ENCODE assay signal across 8 mouse cellular contexts in the genomic region with DNA sequence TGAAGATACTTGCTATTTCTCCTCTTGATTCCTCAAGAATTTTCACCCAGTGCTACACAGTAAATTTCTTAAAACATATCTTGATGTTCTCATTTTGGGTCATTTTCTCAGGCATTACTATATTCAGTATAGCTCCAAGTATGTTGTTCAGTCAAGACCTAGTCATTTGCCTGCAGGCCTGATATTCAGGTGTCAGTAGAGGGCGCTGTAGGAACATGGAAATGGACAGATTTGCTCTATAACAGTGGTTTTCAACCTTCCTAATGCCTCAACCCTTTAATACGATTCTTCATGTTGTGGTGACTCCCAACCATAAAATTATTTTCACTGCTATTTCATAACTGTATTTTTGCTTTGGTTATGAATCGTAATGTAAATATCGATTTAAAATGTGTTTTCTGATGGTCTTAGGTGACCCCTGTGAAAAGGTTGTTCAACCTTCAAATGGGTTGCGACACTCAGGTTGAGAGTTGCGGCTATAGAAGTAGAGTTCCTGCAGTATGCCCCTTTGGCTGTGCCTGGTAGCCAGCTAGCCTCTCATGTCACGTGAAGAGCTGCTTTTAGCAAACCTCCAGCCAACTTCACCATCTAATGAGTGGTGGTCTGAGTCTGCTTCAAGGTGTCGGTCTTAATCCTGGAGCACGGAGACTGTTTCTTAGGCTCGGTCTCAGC. TPM values are rescaled to one million over a fixed set of nuclear protein-coding genes. Genes with fewer than 3 reads are reported as not detected.
DNase-seq lines count a peak whose midpoint lies in the region; ATAC-seq and TF ChIP-seq lines count a peak whose summit lies in the region.
"Had no signal": no experiment of that assay in that cellular context is flagged by ENCODE, and none has a peak within 500 bp of the region (broad histone marks: within the 10 kb centered on the region; RNA-seq: fewer than 3 reads in every experiment).

No protein-coding gene starts in this region.

- no peaks in the 10 kb centered on the region for H3K4me1 ChIP-seq in lung, postnatal 0 days (ENCODE audit: insufficient read depth, low read depth, low read length)

- no peaks in the 10 kb centered on the region for H3K9me3 ChIP-seq in lung, postnatal 0 days (ENCODE audit: low read length)

- DNase-seq in 416B (ENCODE audit: low read depth): peak; percentile 85
- DNase-seq in CD8-positive naive resting alpha-beta T cell, adult 2 months (ENCODE audit: low read depth in 2 of 2, low spot score in 2 of 2): peak; percentile 20 to 33
- DNase-seq in c-Kit-positive CD71-negative TER-119-negative erythroid progenitor cells, embryonic 14.5 days (ENCODE audit: low read depth): peak; percentile 80
- peak; percentile 48 to 91 for DNase-seq in layer of hippocampus, adult 18-20 months (ENCODE audit: low spot score in 2 of 2)
- peak; percentile 81 for DNase-seq in lung, postnatal 0 days (ENCODE audit: low spot score)
- DNase-seq in right cerebral cortex, postnatal 25 days: peak; percentile 57

- peak; percentile 73; the same call in 1 of the 2 replicates for ATAC-seq in frontal cortex, adult (ENCODE audit: low TSS enrichment)
- ATAC-seq in lung, postnatal 0 days: peak; percentile 44; the same call in 1 of the 2 replicates

- no peak overlapping the region for H3K4me2 ChIP-seq in lung, postnatal 0 days (replicated peaks; ENCODE audit: low read depth, low read length)

- no peak overlapping the region for H3K27ac ChIP-seq in lung, postnatal 0 days (ENCODE audit: low read length)

- TF ChIP-seq CTCF in lung, postnatal 0 days (IDR thresholded peaks at IDR 0.05): peak; percentile 89

- no peak overlapping the region for H3K4me3 ChIP-seq in lung, postnatal 0 days (ENCODE audit: low read depth, low read length)

- no peak for TF ChIP-seq EP300 in lung, postnatal 0 days (IDR thresholded peaks at IDR 0.05)

- no peaks in the 10 kb centered on the region for H3K36me3 ChIP-seq in lung, postnatal 0 days (ENCODE audit: insufficient read depth, low read length)

- H3K27me3 ChIP-seq in lung, postnatal 0 days (replicated peaks; ENCODE audit: insufficient read depth, low read length): no peaks in the 10 kb centered on the region

- WGBS in lung, postnatal 0 days: 57% methylated on average over 10 of the region's 10 CpGs

- H3K9ac ChIP-seq in lung, postnatal 0 days (replicated peaks; ENCODE audit: low read depth): no peak overlapping the region

RNA-seq across cellular contexts. Expression of gene Cops7b, which starts 35.9 kb away (rescaled TPM):
- 10 to 100 TPM; 19.5 to 21.1 TPM for total RNA-seq in layer of hippocampus, adult 18-20 months (2021)
- 18.0 and 19.3 TPM in 2 replicates for polyA plus RNA-seq in lung, postnatal 0 days (2015; fragmentation: Nextera tagmentation; extraction: Ambion mirVana)

RNA-seq across cellular contexts. Expression of gene Pde6d, which starts 36.2 kb away (rescaled TPM):
- 10 to 100 TPM; 47.3 to 48.9 TPM for total RNA-seq in layer of hippocampus, adult 18-20 months (2021)
- 43.4 and 50.4 TPM in 2 replicates for polyA plus RNA-seq in lung, postnatal 0 days (2015; fragmentation: Nextera tagmentation; extraction: Ambion mirVana)

RNA-seq across cellular contexts. Expression of gene Nppc, which starts 51.8 kb away (rescaled TPM):
- 1 to 10 TPM; 7.7 to 9.9 TPM for total RNA-seq in layer of hippocampus, adult 18-20 months (2021)
- 4.0 and 4.6 TPM in 2 replicates for polyA plus RNA-seq in lung, postnatal 0 days (2015; fragmentation: Nextera tagmentation; extraction: Ambion mirVana)
- total RNA-seq: hematopoietic stem cell, adult 5-6 weeks had no signal

Comparison
In these comparisons a context has a peak if more than half of its experiments do, and no peak if none do; other contexts are left out.
1. DNase-seq: peak in every context shown above with its lines; median percentile 85 in 416B; 81 in lung, postnatal 0 days; 80 in c-Kit-positive CD71-negative TER-119-negative erythroid progenitor cells, embryonic 14.5 days; 70 in layer of hippocampus, adult 18-20 months; 57 in right cerebral cortex, postnatal 25 days; 26 in CD8-positive naive resting alpha-beta T cell, adult 2 months.